Mouse (Mus musculus) kidney, adult 8-10 months (tissue): ENCODE measurements around the gene Bfsp1.

ENCODE experiments used
- DNase-seq, 2 experiments: peaks; one replicate each; pipeline ENCODE4 v3.0.0; 2022

Gene Bfsp1

DNA sequence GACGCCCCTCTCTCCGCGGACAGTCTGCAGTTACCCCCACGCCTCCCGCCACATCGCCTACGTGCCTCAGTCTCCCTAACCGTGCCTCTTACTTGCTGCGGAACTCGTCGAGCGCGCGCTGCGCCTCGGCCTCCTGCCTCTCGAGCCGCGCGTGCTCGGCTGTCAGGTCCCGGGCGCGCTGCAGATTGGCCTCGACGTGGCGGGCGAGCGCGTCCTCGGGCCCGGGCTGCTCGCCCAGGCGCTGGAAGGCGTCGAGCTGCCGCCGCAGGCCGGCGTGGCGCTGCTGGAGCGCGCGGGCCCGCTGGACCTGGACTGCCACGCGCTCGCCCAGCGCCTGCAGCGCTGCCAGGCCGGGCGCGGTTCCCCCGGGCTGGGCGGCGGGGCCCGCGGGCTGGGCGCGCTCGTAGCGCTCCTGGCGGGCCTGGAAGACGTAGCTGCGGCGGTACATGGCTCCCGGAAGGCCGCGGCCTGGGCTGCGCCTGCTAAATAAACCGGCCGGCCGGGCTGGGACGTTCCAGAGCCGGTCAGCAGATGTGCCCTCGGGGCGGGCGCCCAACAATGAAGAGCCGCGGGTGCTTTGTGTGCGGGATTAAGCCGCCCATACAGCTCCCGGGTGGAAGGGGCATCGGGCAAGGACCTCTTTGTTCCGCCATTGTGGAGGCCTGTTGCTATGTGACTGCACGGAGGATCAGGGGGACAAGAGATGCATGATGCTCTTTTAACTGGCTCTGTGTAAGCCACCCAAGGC lies at the start of gene Bfsp1:
Bfsp1 (minus strand) TSS at position 690 of the 748 bp plus-strand sequence.
- peak in 1 of 2 experiments; percentile 13 for DNase-seq

- DNase-seq, result no peak
Measured at GRCm38 (mm10) chr2:143912199-143912598, 49.2 kb upstream of the Bfsp1 start.

- no peak for DNase-seq
Measured at GRCm38 (mm10) chr2:143909230-143909629, 46.3 kb upstream of the Bfsp1 start.

GRCm38 (mm10) chr2:143904896-143905295 lies 41.9 kb upstream of the Bfsp1 start:
- peak in 1 of 2 experiments; percentile 39 for DNase-seq

- peak in 1 of 2 experiments; percentile 22 for DNase-seq
Measured at GRCm38 (mm10) chr2:143903376-143904045, 40.5 kb upstream of the Bfsp1 start.

DNA sequence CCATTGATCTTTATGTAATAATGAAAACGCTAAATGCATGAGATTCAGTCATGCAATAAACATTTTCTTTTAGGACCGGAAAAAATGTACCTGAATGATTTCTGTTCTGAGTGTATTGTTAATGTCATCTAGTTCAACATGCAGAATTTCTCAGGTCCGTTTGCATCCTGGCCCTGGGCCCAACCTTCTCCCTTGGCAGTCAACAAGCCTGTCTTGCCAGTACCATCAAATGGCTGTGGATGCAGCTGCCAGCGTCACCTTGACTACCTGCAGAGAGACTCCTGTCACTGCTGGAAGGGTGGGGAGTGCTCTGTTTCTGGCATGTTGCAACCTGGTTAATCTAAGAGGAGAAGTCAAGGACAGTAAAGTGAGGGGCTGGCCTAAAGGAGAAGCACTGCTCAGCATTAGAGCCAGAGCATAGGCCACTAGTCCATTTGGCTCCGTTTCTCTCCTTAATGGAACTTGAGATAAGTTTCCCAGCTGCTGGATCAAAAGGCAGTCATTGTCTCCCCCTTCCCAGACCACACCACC lies 37.9 kb upstream of the Bfsp1 start:
- DNase-seq, result no peak

DNA sequence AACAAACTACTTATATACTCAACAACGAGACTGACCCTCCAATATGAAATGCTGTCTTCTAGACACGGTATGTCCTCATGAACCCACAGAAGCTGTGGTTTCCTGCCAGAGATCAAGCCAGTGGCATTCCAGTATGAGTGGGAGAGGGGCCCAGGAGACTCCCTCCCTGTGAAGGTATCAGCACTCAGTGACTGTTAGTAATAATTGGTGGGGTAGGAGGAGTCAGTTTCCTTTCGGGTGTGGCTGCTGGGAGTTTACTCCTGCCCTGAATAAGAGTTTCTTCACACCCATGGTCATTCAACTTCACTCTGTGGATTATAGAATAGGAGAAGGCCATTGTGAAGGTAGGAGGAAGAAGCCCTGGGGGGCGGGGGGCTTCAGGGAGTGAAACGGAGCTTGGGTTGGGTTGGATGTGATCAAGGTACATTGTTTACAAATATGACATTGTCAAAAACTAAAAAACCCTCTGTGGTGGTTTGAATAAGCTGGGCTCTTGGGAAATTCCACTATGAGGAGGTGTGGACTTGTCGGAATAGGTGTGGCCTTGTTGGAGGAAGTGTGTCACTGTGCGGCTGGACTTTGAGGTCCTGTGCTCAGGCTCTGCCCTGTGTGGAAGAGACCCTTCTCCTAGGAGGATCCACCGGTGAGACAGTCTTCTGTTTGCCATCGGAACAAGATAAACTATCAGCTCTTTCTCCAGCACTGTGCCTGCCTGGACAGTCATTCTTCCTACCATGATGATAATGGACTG lies 36.7 kb upstream of the Bfsp1 start:
- no peak for DNase-seq

GRCm38 (mm10) chr2:143891302-143892048 lies 28.5 kb upstream of the Bfsp1 start:
- DNase-seq, result no peak

DNA sequence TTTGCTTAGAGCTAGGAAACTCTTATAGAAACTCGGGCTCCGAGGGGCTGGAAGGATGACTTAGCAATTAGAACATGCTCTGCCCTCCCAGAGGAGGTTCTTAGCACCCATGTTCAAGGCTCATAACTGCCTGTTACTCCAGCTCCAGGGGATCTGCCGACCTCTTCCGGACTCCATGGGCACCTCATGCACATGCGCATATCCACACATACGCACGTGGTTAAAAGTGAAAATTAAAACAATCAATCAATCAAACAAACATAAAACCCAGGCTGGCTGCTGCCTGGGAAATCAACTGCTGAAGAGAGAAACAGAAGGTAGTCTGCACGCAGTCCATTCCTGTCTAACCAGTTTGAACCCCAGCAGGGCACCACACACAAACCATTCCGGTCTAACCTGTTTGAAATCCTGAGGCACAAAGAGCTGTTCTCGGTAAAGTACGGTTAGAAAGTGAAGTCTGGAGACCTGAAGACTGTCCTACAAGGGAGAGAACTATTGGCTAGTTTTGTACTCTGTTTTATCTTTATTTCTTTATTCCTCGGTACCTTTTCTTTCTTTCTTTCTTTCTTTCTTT lies 27.0 kb upstream of the Bfsp1 start:
- peak; percentile 48 to 72 for DNase-seq

GRCm38 (mm10) chr2:143889131-143889859 lies 26.3 kb upstream of the Bfsp1 start:
- no peak for DNase-seq

GRCm38 (mm10) chr2:143882606-143883288 lies 19.8 kb upstream of the Bfsp1 start:
- DNase-seq, result no peak

GRCm38 (mm10) chr2:143882002-143882401 lies 19.0 kb upstream of the Bfsp1 start:
- no peak for DNase-seq

- no peak for DNase-seq
Measured at GRCm38 (mm10) chr2:143879311-143879710, 16.3 kb upstream of the Bfsp1 start.

DNA sequence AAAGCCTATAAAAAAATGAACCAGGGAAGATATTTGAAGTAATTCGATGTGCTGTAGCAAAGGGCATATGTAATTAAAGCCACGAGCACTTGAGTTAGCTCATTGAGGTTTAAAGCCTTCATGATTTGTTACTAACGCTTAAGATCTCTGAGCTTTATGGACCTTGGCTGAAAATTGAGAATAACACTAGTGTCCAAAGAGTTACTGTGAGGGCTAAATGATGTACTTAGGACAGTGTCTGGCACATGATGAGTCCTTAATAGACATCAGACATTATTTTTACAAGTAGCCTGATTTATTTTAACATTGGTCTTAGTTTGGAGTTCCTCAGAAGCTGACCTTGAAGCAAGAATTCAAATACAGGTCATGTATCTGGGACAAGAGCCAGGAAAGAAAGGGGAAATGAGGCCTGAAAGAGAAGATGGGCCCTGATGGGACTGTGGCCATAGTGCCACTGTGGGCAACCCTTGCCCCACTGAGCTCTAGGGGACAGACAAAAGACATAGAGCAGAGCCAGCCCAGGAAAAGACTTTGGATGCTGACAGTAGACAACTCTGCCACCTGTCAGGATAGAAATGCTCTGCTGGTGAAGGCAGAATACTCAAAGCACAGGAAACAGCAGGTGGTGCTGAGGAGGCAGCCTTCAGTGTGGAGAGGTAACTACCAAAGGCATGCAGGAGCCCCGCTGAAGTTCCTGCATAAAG lies 14.1 kb upstream of the Bfsp1 start:
- DNase-seq, result peak in 1 of 2 experiments; percentile 12

GRCm38 (mm10) chr2:143876026-143876425 lies 13.1 kb upstream of the Bfsp1 start:
- no peak for DNase-seq

- no peak for DNase-seq
Measured at GRCm38 (mm10) chr2:143870936-143871688, 8.1 kb upstream of the Bfsp1 start.

DNA sequence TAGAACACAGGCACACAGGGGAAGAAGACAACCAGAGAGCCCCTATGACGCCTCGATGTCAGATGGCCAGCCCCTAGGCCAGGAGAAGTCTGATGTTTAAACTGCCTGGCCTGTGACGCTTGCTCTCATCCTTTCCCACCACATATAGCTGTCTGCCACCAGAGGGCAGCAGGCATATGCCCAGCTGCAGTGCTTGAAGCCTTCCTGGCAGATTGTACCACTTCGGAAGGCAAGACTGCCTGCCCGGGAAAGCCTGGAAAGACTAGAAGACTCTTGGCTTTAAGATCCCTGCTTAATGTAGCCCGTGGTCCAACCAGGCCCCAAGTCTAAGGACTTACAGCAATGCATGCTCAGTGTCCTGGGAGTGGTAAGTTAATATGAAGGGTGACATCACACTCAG lies 4.4 kb upstream of the Bfsp1 start:
- peak; percentile 73 to 81 for DNase-seq

DNA sequence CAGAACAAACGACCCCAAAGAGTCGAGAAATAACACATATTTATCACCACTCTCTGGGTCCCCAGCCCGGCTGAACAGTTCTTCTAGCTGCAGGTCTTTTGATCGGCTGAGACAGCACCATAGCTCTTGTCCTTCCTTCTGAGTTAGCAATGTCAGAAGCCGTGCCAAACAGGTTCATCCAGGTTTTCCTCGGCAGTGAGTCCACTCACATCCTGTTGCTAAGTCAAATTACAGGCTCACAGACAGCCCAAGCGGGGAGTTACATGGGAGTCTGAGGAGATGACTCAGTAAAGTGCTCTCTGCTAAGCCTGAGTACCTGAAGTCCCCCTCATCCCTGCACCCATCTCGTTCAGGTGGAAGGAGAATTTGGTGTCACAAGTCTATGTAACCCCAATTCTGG lies 1.6 kb upstream of the Bfsp1 start:
- no peak for DNase-seq

GRCm38 (mm10) chr2:143859166-143859565 lies 3.8 kb downstream of the Bfsp1 start:
- no peak for DNase-seq
